Comparison of ENCODE assay signal across 15 mouse cellular contexts in genomic region chr14:34331886-34332285, GRCm38 (mm10). TPM values are rescaled to one million over a fixed set of nuclear protein-coding genes. Genes with fewer than 3 reads are reported as not detected.
DNase-seq lines count a peak whose midpoint lies in the region; ATAC-seq lines count a peak whose summit lies in the region.
"Had no signal": no experiment of that assay in that cellular context is flagged by ENCODE, and none has a peak within 500 bp of the region (broad histone marks: within the 10 kb centered on the region; RNA-seq: fewer than 3 reads in every experiment).

No protein-coding gene starts in this region.

- DNase-seq in kidney, adult 9 months, result peak; percentile 70
- DNase-seq in right cerebral cortex, postnatal 10 days (ENCODE audit: low spot score in 2 of 2), result peak; percentile 77 to 78
- DNase-seq in right cerebral cortex, adult 2 months (ENCODE audit: low spot score in 2 of 2), result no peak
- DNase-seq in right cerebral cortex, postnatal 4 days, result peak; percentile 40
- DNase-seq in spleen, postnatal 14 days (ENCODE audit: low spot score in 2 of 2), result no peak
- DNase-seq: adrenal gland, postnatal 25 days; cerebellum, adult 11 months; gastrocnemius, postnatal 25 days; lung, embryonic 14.5 days; thymus, adult 18-20 months had no signal

- no peak overlapping the region for H3K27ac ChIP-seq in forebrain, embryonic 13.5 days
- no peak overlapping the region for H3K27ac ChIP-seq in forebrain, embryonic 12.5 days
- H3K27ac ChIP-seq in kidney, embryonic 14.5 days (ENCODE audit: low read depth, low read length), result no peak overlapping the region
- H3K27ac ChIP-seq: limb, embryonic 15.5 days had no signal

- 61% methylated on average over 3 of the region's 3 CpGs for whole genome bisulfite sequencing in forebrain, embryonic 13.5 days
- 80% methylated on average over 3 of the region's 3 CpGs for WGBS in forebrain, embryonic 12.5 days
- 95% methylated on average over 3 of the region's 3 CpGs for WGBS in kidney, embryonic 14.5 days

- no peak overlapping the region for H3K4me3 ChIP-seq in forebrain, embryonic 13.5 days
- no peak overlapping the region for H3K4me3 ChIP-seq in forebrain, embryonic 12.5 days (replicated peaks)
- H3K4me3 ChIP-seq in kidney, embryonic 14.5 days (ENCODE audit: low read length), result no peak overlapping the region
- H3K4me3 ChIP-seq: heart, embryonic 12.5 days; limb, embryonic 15.5 days had no signal

- no peaks in the 10 kb centered on the region for H3K27me3 ChIP-seq in forebrain, embryonic 13.5 days
- no peaks in the 10 kb centered on the region for H3K27me3 ChIP-seq in forebrain, embryonic 12.5 days
- H3K27me3 ChIP-seq in kidney, embryonic 14.5 days (ENCODE audit: control insufficient read depth, insufficient read depth, low read length), result no peaks in the 10 kb centered on the region
- H3K27me3 ChIP-seq: heart, embryonic 12.5 days; limb, embryonic 15.5 days had no signal

- H3K4me2 ChIP-seq in forebrain, embryonic 13.5 days, result no peak overlapping the region
- no peak overlapping the region for H3K4me2 ChIP-seq in forebrain, embryonic 12.5 days
- H3K4me2 ChIP-seq in kidney, embryonic 14.5 days (replicated peaks; ENCODE audit: low read depth, low read length), result no peak overlapping the region
- H3K4me2 ChIP-seq: heart, embryonic 12.5 days; limb, embryonic 15.5 days; lung, embryonic 14.5 days had no signal

- H3K9ac ChIP-seq in forebrain, embryonic 13.5 days, result no peak overlapping the region
- H3K9ac ChIP-seq in forebrain, embryonic 12.5 days, result no peak overlapping the region
- no peak overlapping the region for H3K9ac ChIP-seq in kidney, embryonic 14.5 days (ENCODE audit: low read depth, low read length)
- H3K9ac ChIP-seq: heart, embryonic 12.5 days; limb, embryonic 15.5 days; lung, embryonic 14.5 days had no signal

- peak; percentile 60 for ATAC-seq in forebrain, embryonic 13.5 days
- ATAC-seq in forebrain, embryonic 12.5 days (ENCODE audit: low FRiP score), result no peak
- no peak for ATAC-seq in kidney, embryonic 14.5 days (ENCODE audit: low FRiP score, low TSS enrichment)

- peaks cover 6% of the 10 kb centered on the region for H3K4me1 ChIP-seq in forebrain, embryonic 13.5 days
- H3K4me1 ChIP-seq in forebrain, embryonic 12.5 days, result no peaks in the 10 kb centered on the region
- no peaks in the 10 kb centered on the region for H3K4me1 ChIP-seq in kidney, embryonic 14.5 days (ENCODE audit: control insufficient read depth, insufficient read depth, low read length)
- H3K4me1 ChIP-seq: heart, embryonic 12.5 days; limb, embryonic 15.5 days had no signal

- peaks cover 69% of the 10 kb centered on the region for H3K36me3 ChIP-seq in forebrain, embryonic 13.5 days (ENCODE audit: poor library complexity, severe bottlenecking)
- H3K36me3 ChIP-seq in forebrain, embryonic 12.5 days (replicated peaks), result peaks cover 67% of the 10 kb centered on the region
- peaks cover 71% of the 10 kb centered on the region for H3K36me3 ChIP-seq in kidney, embryonic 14.5 days (ENCODE audit: control insufficient read depth, insufficient read depth, low read length)

- H3K9me3 ChIP-seq in forebrain, embryonic 13.5 days (replicated peaks), result no peaks in the 10 kb centered on the region
- no peaks in the 10 kb centered on the region for H3K9me3 ChIP-seq in forebrain, embryonic 12.5 days
- no peaks in the 10 kb centered on the region for H3K9me3 ChIP-seq in kidney, embryonic 14.5 days (ENCODE audit: control insufficient read depth, low read length)
- H3K9me3 ChIP-seq: heart, embryonic 12.5 days; limb, embryonic 15.5 days had no signal

RNA-seq across cellular contexts. Expression of gene Glud1, which starts 21.4 kb away (rescaled TPM):
- 68.7 and 73.5 TPM in 2 replicates for polyA plus RNA-seq in forebrain, embryonic 13.5 days (2015; fragmentation: Nextera tagmentation; extraction: Ambion mirVana)
- polyA plus RNA-seq in forebrain, embryonic 12.5 days (2016; fragmentation: Nextera tagmentation; extraction: Ambion mirVana), result 85.9 and 87.8 TPM in 2 replicates
- polyA plus RNA-seq in kidney, embryonic 14.5 days (2014; fragmentation: Nextera tagmentation; extraction: Ambion mirVana), result 77.3 and 112 TPM in 2 replicates

RNA-seq across cellular contexts. Expression of gene Shld2, which starts 21.6 kb away (rescaled TPM):
- polyA plus RNA-seq in forebrain, embryonic 13.5 days (2015; fragmentation: Nextera tagmentation; extraction: Ambion mirVana), result 9.9 and 10.2 TPM in 2 replicates
- polyA plus RNA-seq in forebrain, embryonic 12.5 days (2016; fragmentation: Nextera tagmentation; extraction: Ambion mirVana), result 8.7 and 11.0 TPM in 2 replicates
- 9.3 and 10.1 TPM in 2 replicates for polyA plus RNA-seq in kidney, embryonic 14.5 days (2014; fragmentation: Nextera tagmentation; extraction: Ambion mirVana)

RNA-seq across cellular contexts. Expression of gene Fam25c, which starts 23.3 kb away (rescaled TPM):
- not detected in 2 replicates for polyA plus RNA-seq in forebrain, embryonic 13.5 days (2015; fragmentation: Nextera tagmentation; extraction: Ambion mirVana)
- not detected in 2 replicates for polyA plus RNA-seq in forebrain, embryonic 12.5 days (2016; fragmentation: Nextera tagmentation; extraction: Ambion mirVana)
- not detected in 2 replicates for polyA plus RNA-seq in kidney, embryonic 14.5 days (2014; fragmentation: Nextera tagmentation; extraction: Ambion mirVana)
- polyA plus RNA-seq: heart, embryonic 12.5 days; lung, embryonic 14.5 days had no signal

RNA-seq across cellular contexts. Expression of gene Sncg, which starts 42.7 kb away (rescaled TPM):
- 3.8 and 4.5 TPM in 2 replicates for polyA plus RNA-seq in forebrain, embryonic 13.5 days (2015; fragmentation: Nextera tagmentation; extraction: Ambion mirVana)
- 4.3 and 7.5 TPM in 2 replicates for polyA plus RNA-seq in forebrain, embryonic 12.5 days (2016; fragmentation: Nextera tagmentation; extraction: Ambion mirVana)
- 7.5 and 10.0 TPM in 2 replicates for polyA plus RNA-seq in kidney, embryonic 14.5 days (2014; fragmentation: Nextera tagmentation; extraction: Ambion mirVana)

RNA-seq across cellular contexts. Expression of gene Mmrn2, which starts 43.4 kb away (rescaled TPM):
- polyA plus RNA-seq in forebrain, embryonic 13.5 days (2015; fragmentation: Nextera tagmentation; extraction: Ambion mirVana), result 5.1 and 5.3 TPM in 2 replicates
- 5.5 and 6.1 TPM in 2 replicates for polyA plus RNA-seq in forebrain, embryonic 12.5 days (2016; fragmentation: Nextera tagmentation; extraction: Ambion mirVana)
- polyA plus RNA-seq in kidney, embryonic 14.5 days (2014; fragmentation: Nextera tagmentation; extraction: Ambion mirVana), result 7.9 and 12.1 TPM in 2 replicates

Comparison
In these comparisons a context has a peak if more than half of its experiments do, and no peak if none do; other contexts are left out.
1. DNase-seq: peak in kidney, adult 9 months (single experiment), right cerebral cortex, postnatal 10 days (2 of 2) and right cerebral cortex, postnatal 4 days (single experiment); none in right cerebral cortex, adult 2 months (0 of 2) and spleen, postnatal 14 days (0 of 2).